Mouse (Mus musculus) CD4-positive, CD25-positive, alpha-beta regulatory T cell, adult 2 months (primary cell): ENCODE measurements at regions not wholly inside any gene's neighbourhood (a gene's known extent, or its start where the extent isn't known, plus 50 kb on each side); places are given as distances from the start of the nearest gene placed in this dataset.

Experiments
- DNase-seq: peaks from one replicate; pipeline ENCODE4 v3.0.0-alpha.2; 2012; ENCODE audit warnings: low read depth, low spot score

DNA sequence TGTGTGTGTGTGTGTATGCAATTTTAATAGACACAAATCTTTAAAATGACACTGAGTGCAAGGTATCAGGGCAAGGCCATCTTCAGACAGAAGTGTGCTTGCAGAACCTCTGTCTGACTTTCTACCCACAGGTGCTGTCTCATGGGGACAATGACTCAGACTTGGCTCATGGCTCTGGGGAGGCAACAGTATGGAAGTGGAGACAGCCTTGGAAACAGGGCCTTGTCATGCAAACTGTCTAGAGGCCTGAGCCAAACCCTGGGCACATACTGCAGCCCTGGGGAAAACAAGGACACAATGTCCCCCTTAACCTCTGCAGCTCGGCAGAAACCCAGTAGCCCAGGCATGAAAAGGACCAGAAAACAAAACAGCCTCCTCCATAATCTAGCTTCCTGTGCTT lies 405.6 kb downstream of the Pdcd6ip start:
- DNase-seq, result no peak

DNA sequence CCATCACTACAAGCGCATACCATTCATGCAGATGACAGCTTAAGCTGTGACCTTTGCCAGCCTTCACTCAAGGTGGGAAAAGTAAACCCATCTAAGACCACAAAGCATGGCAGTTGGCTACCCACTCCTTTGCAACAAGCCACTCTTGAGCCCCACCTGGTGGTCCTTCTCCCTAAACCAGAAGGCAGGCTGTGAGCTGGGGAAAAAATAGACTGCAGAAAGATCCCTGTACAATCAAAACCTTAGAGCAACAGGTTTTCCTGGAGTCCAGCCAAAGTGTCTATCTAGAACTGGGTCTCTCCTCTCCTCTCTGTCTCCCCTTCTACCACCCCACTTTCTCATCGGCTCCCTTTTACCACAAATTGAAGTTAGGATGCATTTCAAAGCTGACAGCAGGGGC lies 407.2 kb downstream of the Pdcd6ip start:
- DNase-seq, result no peak

DNA sequence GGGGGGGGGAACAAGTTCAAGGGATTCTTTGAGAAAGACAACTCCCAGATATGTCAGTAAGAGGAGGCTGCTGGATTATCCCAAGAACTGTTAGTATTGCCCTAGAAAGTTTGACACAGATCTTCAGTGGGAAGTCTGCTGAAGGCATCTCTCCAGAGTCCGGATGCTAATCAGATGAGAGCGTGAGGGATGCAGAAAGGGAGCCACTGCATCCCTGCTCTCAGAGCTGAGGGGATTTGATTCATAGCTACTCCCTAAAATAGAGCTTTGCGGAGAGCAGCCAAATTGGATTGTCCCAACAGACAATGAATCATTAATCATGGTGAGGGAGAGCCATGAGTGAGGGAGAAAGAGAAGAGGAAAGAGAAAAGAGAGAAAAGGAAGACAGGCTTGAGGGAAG lies 408.2 kb downstream of the Pdcd6ip start:
- DNase-seq, result no peak

DNA sequence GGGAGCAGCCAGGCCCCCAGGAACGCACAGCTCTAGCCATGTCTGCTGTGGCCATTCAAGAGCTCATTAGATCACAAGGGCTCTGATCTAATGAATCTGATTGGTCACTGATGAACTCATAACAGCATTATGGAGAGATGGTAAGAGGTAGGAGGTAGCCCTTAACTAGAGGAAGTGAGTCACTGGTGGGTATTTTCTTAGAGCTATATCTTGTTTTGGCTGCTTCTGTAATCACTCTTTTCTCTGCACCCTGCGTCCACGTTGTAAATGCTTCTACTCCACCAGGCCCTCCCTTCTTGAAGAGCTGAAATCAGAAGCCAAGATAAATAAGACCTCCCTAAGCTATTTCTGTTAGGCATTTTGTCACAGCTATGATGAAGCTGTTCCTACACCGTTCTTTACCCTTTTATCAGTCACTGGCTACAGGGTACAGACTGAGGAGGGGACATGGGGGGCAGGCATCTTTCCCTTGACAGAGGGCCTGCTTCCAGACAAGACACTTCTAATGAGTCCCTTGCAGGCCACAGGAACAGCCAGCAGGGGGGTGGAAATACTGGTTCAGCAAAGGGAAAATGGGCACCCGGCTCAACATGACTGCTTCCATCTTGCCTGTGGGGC lies 412.1 kb downstream of the Pdcd6ip start:
- DNase-seq, result no peak

DNA sequence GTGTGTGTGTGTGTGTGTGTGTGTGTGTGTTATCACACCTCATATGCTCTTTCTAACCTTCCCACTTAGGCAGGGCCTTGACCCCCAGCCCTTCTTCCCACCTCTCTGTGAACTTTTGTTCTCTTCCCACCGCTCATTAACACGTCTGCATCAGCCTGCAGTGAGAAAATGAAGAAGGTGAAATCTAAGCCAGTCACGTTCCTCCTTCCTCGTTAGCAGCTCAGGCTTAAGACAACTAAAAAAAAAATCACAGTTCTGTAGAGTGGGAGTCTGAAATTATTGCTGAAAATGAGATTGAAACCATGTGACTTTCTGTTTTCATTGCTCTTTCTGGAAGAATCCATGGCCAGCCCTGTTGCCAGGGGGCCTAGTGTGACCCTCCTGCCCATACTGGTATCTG lies 420.7 kb downstream of the Pdcd6ip start:
- no peak for DNase-seq

DNA sequence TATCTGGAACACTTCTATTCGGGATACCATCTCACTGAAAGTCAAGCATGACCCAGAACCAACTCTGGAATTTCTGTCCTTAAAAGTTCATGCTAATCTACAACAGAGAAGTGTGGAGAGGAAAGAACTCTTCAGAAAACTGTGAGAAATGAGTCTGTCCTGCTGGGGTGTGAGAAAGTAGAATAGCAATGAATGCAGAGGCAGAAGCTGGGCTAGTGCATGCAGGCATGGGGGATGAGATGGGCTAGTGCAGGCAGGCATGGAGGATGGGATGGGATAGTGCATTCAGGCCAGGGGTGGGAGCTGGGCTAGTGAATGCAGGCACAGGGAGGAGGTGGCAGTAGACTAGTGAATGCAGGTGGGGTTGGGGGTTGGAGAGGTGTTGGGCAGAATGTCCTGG lies 424.8 kb downstream of the Pdcd6ip start:
- no peak for DNase-seq

DNA sequence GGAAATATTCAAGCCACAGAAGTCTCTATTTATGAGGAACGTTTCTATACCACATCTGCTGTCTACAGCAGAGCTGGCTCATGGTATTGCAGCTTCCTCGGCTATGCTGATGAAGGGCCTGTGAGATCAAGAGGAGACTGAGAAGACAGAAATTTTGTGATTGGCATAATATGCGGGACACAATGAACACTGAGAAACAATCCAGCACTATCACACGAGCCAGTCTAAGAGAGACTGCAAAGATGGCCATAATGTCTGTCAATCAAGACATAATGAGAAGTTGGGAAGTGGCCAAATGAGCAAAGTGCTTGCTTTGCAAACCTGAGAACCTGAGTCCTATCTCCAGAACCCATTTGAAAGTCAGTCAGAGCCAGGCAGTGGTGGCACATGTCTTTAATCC lies 437.5 kb downstream of the Pdcd6ip start:
- no peak for DNase-seq

DNA sequence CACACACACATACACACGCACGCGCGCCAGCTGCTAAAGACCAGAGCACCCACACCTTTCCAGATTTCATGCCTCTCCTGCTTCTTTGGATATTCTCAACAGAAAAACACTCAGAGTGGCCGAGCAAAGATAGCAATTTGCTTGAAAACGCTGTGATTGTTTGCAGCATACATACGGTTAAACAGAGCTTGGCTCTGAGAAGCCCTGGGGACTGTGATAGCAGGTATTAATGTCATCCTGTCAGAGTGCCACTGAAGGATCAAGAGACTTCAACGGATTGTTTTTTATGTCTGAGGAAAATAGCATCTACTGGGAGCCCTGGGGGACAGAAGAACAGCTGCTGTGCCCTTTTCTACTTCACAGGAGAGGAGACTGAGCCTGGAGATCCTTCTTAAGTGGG lies 440.4 kb downstream of the Pdcd6ip start:
- no peak for DNase-seq

DNA sequence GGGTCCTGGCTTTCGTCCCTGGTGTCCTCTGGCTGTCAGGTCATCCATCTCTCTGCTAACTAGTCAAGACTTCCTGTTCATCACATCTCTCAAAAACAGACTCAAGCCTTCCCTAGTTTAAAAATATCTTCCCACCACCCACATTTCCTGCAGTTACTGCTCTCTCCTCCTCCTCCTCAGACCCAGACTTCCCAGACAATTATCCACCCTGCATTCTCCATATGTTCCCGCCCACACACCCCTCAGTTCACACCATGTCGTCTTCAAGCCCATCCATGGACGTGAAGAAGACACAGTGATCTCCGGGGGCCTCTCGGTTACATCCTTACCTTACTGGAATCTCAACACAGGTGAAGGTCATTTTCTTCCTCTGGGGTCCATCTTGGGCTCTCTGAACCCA lies 444.4 kb downstream of the Pdcd6ip start:
- DNase-seq, result no peak

DNA sequence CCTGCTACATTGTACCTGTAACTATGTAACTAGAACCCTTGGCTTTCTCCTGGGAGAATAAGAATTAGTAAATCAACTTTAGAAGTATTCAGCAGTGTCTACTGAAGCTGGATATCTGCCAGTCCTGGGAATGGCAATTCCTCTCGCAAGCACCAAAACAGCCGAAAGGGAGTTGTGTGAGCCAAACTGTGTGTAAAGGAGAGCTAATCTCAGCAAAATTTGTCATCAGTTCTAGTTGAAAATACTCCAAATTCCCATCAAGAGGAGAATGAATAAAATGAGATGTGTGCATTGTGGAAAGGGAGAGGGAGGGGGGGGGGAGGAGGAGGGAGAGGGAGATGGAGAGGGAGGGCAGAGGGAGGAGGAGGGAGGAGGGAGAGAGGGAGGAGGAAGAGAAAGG lies 447.8 kb downstream of the Pdcd6ip start:
- DNase-seq, result no peak

DNA sequence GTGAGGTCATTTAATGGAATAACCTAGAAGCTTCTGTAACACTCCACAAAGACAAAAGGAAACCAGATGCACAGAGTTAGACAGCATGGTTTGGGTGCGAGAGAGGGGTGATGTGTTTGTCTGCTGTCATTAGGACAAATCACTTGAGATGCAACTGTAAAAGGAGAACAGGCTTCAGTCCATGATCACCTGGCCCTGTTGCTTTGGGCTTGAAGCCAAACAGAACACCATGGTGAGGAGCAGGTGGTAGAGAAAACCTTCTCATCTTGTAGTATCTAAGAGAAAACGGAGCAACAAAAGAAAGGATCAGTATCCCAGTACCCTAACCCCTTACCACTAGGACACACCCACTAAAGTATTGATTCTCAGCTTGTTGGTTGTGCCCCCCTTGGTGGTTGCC lies 449.5 kb downstream of the Pdcd6ip start:
- DNase-seq, result no peak

DNA sequence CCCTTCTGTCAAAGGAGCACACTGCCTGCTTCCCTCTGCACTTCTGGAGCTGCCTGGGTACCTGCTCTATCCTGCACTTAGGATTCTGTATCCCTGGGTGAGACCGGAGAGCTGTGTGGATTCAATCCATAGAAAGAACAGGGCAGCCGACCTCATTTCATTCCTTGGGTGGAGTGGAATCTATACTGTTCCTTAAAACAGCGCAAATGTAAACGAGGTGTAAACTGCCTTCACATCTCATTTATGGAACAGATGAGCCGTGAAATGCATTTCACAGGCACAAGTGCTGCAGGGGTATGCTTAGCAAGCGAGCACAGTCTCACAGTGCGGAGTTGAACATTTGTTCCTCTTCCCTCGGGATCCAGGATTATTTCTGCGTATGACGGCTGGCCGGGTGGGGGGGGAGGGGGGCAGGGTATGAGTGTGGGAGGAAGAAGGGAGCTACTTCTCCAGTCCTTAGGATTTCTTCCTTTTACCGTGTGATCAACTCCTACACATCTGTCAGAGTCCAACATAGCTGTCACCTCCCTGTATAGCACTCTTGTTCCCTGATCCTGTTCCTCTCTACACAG lies 459.3 kb downstream of the Pdcd6ip start:
- DNase-seq, result no peak

DNA sequence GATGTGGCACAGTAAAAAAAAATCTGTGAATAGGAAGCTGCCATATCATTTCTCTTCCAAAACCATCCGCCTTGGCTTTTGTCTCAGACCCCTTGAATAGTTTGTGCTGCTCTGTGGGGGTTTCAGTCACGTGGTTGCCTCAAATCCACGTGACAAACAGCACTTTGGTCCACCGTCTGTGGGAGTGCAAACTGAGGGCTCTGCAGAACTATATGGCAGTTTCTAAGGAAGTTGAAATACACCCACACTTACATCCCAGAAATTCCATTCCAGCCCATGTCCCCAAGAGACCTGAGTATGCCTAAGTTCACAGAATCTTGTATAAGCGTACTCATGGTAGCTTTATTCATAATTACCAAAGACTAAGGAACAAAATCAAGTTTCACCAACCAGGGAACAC lies 460.1 kb downstream of the Pdcd6ip start:
- no peak for DNase-seq

DNA sequence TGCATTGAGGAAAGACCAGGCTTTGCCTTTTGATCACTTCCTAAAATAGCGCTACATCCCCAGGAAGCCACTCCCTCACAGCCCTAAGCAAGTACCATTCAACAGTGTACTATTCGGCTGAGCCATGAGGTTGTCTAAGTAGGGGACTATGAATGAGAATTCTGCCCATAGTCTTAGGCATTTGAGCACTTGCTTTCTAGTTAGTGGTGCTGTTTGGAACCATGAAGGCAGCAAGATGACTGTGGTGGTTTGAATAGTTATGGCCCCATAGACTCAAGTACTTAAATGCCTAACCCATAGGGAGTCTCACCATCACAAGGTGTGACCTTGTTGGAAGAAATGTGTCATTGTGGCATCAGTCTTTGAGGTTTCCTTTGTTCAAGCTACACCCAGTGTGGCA lies 464.2 kb downstream of the Pdcd6ip start:
- DNase-seq, result no peak

DNA sequence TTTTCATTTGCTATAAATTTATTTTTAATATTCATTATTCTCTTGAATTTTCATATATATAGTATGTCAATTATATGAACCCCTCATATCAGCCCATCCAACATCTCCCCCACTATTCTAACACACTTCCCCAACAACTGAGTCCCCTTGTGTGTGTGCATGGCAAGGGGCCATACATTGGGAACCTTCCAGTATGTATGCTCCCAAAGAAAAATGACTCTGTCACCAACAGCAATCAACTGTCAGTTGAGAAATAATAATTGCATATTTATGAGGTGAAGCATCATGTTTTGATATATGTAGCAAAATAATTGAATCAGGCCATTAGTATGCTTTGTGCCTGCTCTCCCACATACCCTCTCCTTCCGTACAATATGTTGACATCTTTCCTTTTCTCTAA lies 474.7 kb downstream of the Pdcd6ip start:
- no peak for DNase-seq

DNA sequence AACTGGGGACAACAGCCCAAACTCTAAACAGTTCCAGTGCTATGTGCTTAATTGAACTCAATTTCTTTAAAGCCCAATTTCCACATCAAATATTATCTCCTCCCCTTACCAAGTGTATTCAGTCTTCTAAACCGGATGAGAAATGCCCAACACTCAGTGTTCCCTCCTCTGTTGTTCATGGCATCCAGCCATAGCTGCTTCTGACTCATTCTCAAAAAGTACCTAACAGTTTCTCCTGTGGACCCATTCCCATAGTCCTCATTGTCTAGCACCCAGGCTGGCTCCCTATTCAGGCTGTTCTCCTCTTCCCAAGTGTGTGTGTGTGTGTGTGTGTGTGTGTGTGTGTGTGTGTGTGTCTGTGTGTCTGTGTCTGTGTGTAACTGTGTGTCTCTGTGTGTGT lies 478.7 kb downstream of the Pdcd6ip start:
- DNase-seq, result no peak

DNA sequence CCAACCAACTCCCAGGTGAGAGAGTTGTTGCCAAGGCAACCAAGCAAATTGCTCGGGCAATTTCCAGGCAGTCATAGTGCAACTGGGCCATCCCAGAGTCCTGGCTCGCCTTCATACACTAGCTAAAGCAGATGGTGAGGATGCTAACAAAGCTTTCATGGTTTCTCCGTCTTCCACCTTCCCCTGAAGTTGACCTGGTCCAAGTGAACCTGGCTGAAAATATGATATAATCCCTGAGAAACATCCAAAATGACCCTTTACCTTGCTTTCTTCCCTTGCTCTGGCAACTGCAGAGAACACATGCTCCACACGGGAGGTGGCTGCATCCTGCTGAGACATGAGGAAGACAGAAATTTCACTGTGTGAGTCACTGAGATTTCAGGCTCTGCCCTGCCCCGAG lies 494.1 kb downstream of the Pdcd6ip start:
- no peak for DNase-seq

DNA sequence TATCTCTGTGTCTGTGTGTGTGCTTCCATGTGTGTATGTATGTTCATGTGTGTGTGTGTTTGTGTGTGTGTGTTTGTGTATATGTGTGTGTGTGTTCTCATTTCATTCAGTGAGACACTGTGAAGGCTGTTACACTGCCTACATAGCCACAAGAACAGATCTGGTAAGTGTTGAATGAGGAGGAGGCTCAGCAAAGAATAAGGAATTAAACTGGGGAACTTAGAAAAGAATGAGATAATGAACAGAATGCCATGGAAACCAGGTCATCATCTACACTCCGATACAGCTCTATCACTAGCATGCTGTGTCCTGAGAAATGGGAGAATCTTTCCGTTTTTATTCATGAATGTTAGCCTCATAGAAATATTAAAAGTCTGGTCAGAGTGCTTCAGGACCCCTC lies 495.7 kb downstream of the Pdcd6ip start:
- DNase-seq, result no peak

DNA sequence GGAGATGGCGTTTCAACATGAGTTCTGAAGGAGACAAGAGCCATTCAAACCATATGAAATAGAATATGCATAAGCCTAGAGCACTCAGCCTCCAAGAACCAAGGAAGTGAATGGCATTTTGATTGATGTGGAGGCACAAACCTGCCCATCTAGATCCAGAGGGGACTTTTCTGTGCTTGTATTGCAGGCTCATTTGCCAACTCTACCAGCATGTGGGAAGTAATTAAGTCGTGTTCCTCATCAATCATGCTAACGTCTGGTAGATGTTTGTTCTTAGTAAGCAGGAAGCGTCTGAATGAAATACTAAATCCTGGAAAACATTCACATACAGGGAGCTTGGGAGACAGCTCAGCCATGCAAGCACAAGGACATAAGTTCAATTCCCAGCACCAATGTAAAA lies 499.9 kb downstream of the Pdcd6ip start:
- DNase-seq, result no peak

DNA sequence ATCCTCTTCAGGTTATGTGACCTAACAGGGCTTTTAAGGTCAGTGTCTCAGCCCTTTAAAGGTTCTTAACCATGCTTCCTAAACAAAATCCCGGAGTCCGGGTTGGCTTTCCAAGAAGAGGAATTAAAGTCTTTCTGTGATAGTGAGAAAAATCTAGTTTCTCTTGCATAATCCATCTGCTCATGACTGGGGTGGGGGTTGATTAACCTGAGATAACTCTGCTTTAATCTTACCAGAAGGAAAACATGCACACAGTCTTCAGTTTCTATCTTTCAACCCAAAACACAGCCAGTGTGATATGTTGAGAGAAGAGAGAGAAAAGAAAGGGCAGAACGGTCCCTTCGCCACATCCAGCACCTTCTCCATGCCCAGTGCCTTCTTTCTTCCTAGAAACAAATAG lies 508.8 kb downstream of the Pdcd6ip start:
- DNase-seq, result no peak

DNA sequence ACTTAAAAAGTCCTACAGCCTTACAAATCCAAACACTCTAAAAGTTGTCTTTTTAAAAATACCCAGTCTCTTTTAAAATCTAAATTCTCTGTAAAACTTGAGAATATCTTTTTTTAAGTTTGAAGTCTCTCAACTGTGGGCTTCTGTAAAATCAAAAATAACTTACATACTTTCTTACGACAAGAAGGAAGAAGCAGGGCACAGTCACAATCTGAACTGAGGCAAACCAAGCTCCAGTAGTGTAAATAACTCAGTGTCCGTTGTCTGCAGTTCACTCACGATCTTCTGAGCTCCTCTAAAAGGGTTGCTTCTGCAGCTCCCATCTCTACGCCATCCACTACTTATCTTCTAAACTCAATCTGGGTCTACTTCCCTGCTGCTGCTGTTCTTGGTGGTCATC lies 512.5 kb downstream of the Pdcd6ip start:
- DNase-seq, result no peak

DNA sequence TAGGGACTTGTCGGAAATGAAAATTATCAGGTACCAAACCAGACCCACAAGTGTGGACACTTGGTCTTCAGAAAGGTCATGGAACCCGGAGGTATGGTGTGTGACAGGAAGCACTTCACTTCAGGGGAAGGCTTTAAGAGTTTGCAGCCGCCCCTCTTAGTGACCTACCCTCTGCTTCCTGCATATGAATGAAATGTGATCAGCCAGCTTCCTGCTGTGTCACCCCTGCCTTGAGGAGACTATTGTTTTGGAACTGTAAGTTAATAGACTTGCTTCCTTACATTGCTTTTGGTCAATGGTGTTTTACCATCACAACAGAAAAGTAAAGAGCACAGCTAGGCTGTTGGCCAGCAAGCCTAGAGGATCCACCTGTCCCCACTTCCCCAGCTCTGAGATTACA lies 515.3 kb downstream of the Pdcd6ip start:
- DNase-seq, result no peak

DNA sequence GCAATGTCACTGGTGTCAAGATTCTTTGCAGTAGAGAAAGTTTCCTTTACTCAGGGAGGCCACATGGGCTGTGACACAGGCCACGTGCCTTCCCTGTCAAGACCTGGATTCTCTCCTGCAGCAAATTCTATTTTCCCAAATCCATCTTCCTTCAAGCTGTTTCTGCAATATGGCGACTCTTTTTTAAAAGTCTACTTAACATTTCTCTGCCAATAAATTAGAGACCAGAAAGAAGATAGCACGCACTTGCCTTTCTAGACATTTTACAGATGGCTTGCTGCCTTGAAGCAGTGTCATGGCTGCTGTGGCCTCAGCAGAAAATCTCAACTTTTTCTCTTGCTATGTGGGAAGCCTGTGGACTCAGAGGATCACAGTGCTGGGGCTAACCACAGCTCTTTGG lies 516.9 kb downstream of the Pdcd6ip start:
- DNase-seq, result no peak

DNA sequence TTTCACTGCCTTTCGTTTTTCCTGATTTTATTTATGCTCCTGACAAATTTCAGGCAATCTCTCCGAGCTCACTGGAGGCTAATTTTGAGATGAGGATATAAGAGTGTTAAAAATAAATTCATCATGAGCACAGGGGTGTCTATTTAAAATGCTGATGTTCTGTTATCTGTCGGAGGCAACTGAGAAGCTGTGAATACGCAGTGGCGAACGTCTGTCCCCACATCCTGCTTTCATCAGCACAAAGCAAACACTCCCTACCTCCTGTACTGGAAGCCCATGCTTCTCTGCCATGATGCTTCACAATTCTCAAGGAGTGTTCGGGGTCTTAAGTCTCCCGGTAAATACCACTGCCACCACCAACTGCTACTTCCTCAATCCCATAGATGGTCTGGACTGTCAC lies 526.9 kb downstream of the Pdcd6ip start:
- DNase-seq, result no peak
